Mouse (Mus musculus): Measurements from ENCODE around the gene Spink8.
"Not testable (repeated sequence)": the region's sequence is repeated elsewhere in the genome, so short reads cannot be mapped to it uniquely, and the experiment has no call there.

Gene Spink8

GRCm38 (mm10) chr9:109811980-109812379 is at the start of gene Spink8:
TSS of gene Spink8 (plus strand) at chr9:109812280.
- DNase-seq (ENCODE audit: low read depth), result no peak

- not testable (repeated sequence) for DNase-seq (ENCODE audit: low read depth)
These were observed 45.2 kb upstream of the Spink8 start for GRCm38 (mm10) chr9:109766841-109767240.

GRCm38 (mm10) chr9:109790570-109790969 is 21.5 kb upstream of the Spink8 start, which contains the start of gene Fbxw27:
TSS of gene Fbxw27 (minus strand) at chr9:109790670.
- not testable (repeated sequence) for DNase-seq (ENCODE audit: low read depth)

GRCm38 (mm10) chr9:109795221-109795620 is 16.9 kb upstream of the Spink8 start:
- DNase-seq (ENCODE audit: low read depth), result no peak

GRCm38 (mm10) chr9:109795811-109796210 is 16.3 kb upstream of the Spink8 start:
- DNase-seq (ENCODE audit: low read depth), result no peak

GRCm38 (mm10) chr9:109798051-109798450 is 14.0 kb upstream of the Spink8 start:
- DNase-seq (ENCODE audit: low read depth), result peak; percentile 43

- not testable (repeated sequence) for DNase-seq (ENCODE audit: low read depth)
These were observed 6.5 kb upstream of the Spink8 start for GRCm38 (mm10) chr9:109805596-109805995.

GRCm38 (mm10) chr9:109806260-109806659 is 5.8 kb upstream of the Spink8 start:
- no peak for DNase-seq (ENCODE audit: low read depth)

GRCm38 (mm10) chr9:109806695-109807293 is 5.3 kb upstream of the Spink8 start:
- no peak for DNase-seq (ENCODE audit: low read depth)

- DNase-seq (ENCODE audit: low read depth), result no peak
These were observed 4.2 kb upstream of the Spink8 start for GRCm38 (mm10) chr9:109807898-109808297.

- DNase-seq (ENCODE audit: low read depth), result no peak
These were observed 1.3 kb downstream of the Spink8 start for GRCm38 (mm10) chr9:109813424-109813823.

GRCm38 (mm10) chr9:109816341-109816740 is 4.3 kb downstream of the Spink8 start:
- DNase-seq (ENCODE audit: low read depth), result no peak

GRCm38 (mm10) chr9:109825739-109826138 is 13.7 kb downstream of the Spink8 start:
- peak; percentile 24 for DNase-seq (ENCODE audit: low read depth)

GRCm38 (mm10) chr9:109826181-109826580 is 14.1 kb downstream of the Spink8 start:
- DNase-seq (ENCODE audit: low read depth), result no peak

GRCm38 (mm10) chr9:109832391-109833087 is 20.5 kb downstream of the Spink8 start, which contains the start of gene Nme6:
TSS of gene Nme6 (plus strand) at chr9:109832749.
- peak; percentile 94 for DNase-seq (ENCODE audit: low read depth)

GRCm38 (mm10) chr9:109833088-109833412 is 21.0 kb downstream of the Spink8 start:
- DNase-seq (ENCODE audit: low read depth), result no peak

GRCm38 (mm10) chr9:109849312-109849758 is 37.3 kb downstream of the Spink8 start, which contains the start of gene Camp:
TSS of gene Camp (minus strand) at chr9:109849617.
- peak; percentile 69 for DNase-seq (ENCODE audit: low read depth)

GRCm38 (mm10) chr9:109850099-109850498 is 38.0 kb downstream of the Spink8 start:
- DNase-seq (ENCODE audit: low read depth), result no peak

GRCm38 (mm10) chr9:109854341-109854740 is 42.3 kb downstream of the Spink8 start:
- no peak for DNase-seq (ENCODE audit: low read depth)

- DNase-seq (ENCODE audit: low read depth), result no peak
These were observed 43.9 kb downstream of the Spink8 start for GRCm38 (mm10) chr9:109855947-109856346.

- DNase-seq (ENCODE audit: low read depth), result peak; percentile 81
These were observed 50.4 kb downstream of the Spink8 start for GRCm38 (mm10) chr9:109862397-109863044.

GRCm38 (mm10) chr9:109863085-109863484 is 51.0 kb downstream of the Spink8 start:
- peak; percentile 59 for DNase-seq (ENCODE audit: low read depth)

- no peak for DNase-seq (ENCODE audit: low read depth)
These were observed 54.1 kb downstream of the Spink8 start for GRCm38 (mm10) chr9:109866218-109866617.

Data from 416B (cell line).